Mouse (Mus musculus): ENCODE measurements around the gene Ccdc8.

DNA sequence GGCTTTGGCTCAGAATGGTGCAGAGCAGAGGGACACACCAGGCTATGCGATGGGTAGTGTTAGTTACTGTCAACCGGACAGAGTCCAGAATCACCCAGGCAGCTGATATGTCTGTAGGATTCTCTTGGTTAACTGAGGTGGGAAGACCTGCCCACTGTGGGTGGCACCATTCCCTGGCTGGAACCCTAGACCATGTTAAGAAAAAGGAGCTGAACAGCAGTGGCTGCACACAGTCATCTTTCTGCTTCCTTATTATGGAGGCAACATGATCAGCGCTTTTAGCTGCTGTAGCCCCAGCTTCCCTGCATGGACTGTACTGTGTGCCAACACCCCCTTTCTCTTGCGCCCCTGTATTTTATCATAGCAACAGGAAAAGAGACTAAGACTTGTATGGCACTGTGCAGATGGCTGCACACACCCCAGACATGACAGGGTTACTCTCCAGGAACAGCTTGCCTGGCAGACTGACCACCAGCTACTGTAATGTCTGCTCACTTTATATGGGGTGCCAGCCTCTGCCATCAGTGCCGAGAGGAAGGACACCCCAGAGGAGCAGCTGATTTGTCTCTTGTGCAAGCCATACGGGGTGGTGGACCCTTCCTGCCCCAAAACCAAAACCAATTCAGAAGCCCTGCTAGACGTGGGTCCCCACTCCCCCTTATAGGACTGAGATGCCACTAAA lies 19.5 kb downstream of the Ccdc8 start:
- TF ChIP-seq EP300 (IDR thresholded peaks at IDR 0.05; ENCODE audit: low read depth) (no peak), CTCF (IDR thresholded peaks at IDR 0.05; ENCODE audit: low read depth) (no peak)

All from liver, postnatal 0 days (tissue).